Mouse (Mus musculus): ENCODE data around the gene Atp6ap1l.
"Not testable (repeated sequence)": the region's sequence is repeated elsewhere in the genome, so short reads cannot be mapped to it uniquely, and the experiment has no call there.

Atp6ap1l gene

GRCm38 (mm10) chr13:90905176-90905575, at the start of gene Atp6ap1l:
Gene Atp6ap1l, minus strand, starts transcription at chr13:90905355.
- DNase-seq, result no peak

- DNase-seq, result no peak
These were observed 34.4 kb upstream of the Atp6ap1l start for GRCm38 (mm10) chr13:90939600-90939999.

GRCm38 (mm10) chr13:90939192-90939591, 34.0 kb upstream of the Atp6ap1l start:
- no peak for DNase-seq

GRCm38 (mm10) chr13:90935852-90936251, 30.7 kb upstream of the Atp6ap1l start:
- no peak for DNase-seq

GRCm38 (mm10) chr13:90933256-90933655, 28.1 kb upstream of the Atp6ap1l start:
- DNase-seq, result no peak

- peak; percentile 80 to 87 for DNase-seq
These were observed 24.7 kb upstream of the Atp6ap1l start for GRCm38 (mm10) chr13:90929847-90930246.

- not testable (repeated sequence) for DNase-seq
These were observed 23.1 kb upstream of the Atp6ap1l start for GRCm38 (mm10) chr13:90928266-90928665.

- no peak for DNase-seq
These were observed 21.9 kb upstream of the Atp6ap1l start for GRCm38 (mm10) chr13:90926938-90927633.

- no peak for DNase-seq
These were observed 21.1 kb upstream of the Atp6ap1l start for GRCm38 (mm10) chr13:90926125-90926765.

GRCm38 (mm10) chr13:90925191-90925590, 20.0 kb upstream of the Atp6ap1l start:
- no peak for DNase-seq

- no peak for DNase-seq
These were observed 18.9 kb upstream of the Atp6ap1l start for GRCm38 (mm10) chr13:90924072-90924471.

- DNase-seq, result not testable (repeated sequence)
These were observed 18.5 kb upstream of the Atp6ap1l start for GRCm38 (mm10) chr13:90923617-90924016.

GRCm38 (mm10) chr13:90922751-90923612, 17.8 kb upstream of the Atp6ap1l start, which contains the start of gene Rps23:
Gene Rps23, plus strand, starts transcription at chr13:90922958.
- DNase-seq, result peak; percentile 92 to 94

GRCm38 (mm10) chr13:90914721-90915120, 9.6 kb upstream of the Atp6ap1l start:
- DNase-seq, result no peak

GRCm38 (mm10) chr13:90913675-90914192, 8.6 kb upstream of the Atp6ap1l start:
- no peak for DNase-seq

GRCm38 (mm10) chr13:90912760-90913674, 7.9 kb upstream of the Atp6ap1l start:
- no peak for DNase-seq

GRCm38 (mm10) chr13:90907376-90907775, 2.2 kb upstream of the Atp6ap1l start:
- DNase-seq, result no peak

GRCm38 (mm10) chr13:90896821-90897220, 8.3 kb downstream of the Atp6ap1l start:
- peak in 1 of 2 experiments; percentile 22 for DNase-seq

GRCm38 (mm10) chr13:90896098-90896497, 9.1 kb downstream of the Atp6ap1l start:
- peak; percentile 80 to 81 for DNase-seq

- no peak for DNase-seq
These were observed 10.3 kb downstream of the Atp6ap1l start for GRCm38 (mm10) chr13:90894819-90895218.

GRCm38 (mm10) chr13:90890111-90890510, 15.0 kb downstream of the Atp6ap1l start:
- no peak for DNase-seq

GRCm38 (mm10) chr13:90886568-90886983, 18.6 kb downstream of the Atp6ap1l start:
- DNase-seq, result peak; percentile 83 to 85
